Mouse (Mus musculus): ENCODE results near the gene Il31ra.

DNA sequence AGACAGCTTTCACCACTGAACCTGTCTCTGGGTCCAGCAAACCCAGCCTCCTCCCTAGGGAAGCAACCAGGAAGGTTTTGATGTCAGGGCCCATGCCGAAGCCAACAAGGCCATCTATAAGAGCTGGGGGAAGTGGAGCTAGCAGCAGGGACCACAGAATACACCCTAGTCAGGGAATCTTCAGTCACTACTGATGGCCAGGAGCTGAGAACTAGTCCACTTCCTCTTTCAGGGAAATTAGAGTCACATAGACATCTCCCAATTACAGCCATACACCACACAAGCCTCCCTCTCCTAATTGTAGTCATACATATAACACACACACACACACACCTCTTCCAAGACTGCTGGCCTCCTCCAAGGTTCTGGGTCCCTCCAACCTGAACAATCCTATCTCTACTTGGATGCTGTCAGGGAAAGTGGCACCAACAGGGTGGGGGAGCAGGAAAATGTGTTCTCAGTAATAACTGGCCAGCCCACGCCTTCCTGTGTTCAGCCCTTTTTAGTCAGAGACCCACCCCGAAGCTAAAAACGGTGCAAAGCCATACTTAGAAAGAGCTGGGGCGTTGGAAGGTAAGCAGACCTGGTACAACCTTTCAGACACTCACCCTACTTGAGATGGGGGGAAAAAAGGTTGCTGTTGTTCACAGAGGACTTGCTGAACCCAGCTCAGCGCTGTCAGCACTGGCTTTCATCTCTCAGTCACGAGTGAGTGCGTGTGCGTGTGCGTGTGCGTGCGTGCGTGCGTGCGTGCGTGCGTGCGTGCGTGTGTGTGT lies 83.5 kb downstream of the Il31ra start:
- TF ChIP-seq CTCF (IDR thresholded peaks at IDR 0.05; ENCODE audit: low read depth, low read length), result no peak
- no peak for TF ChIP-seq POLR2A (IDR thresholded peaks at IDR 0.05; ENCODE audit: borderline replicate concordance, low read depth, low read length)

Measured in bone marrow macrophage, adult 2 months (primary cell).